Mouse (Mus musculus) cerebellum, adult 2 months (tissue): ENCODE measurements around the gene Zfp948. TPM values are rescaled to one million over a fixed set of nuclear protein-coding genes. Genes with fewer than 3 reads are reported as not detected.

Experiments used
- DNase-seq, 2 experiments: peaks; one replicate each; pipeline ENCODE4 v3.0.0; 2021
- H3K27ac ChIP-seq: fragments of 200-500 bp; 2 replicates; pipeline ENCODE4 v1.5.1; 2012; ENCODE audit warnings: low read length, control low read depth, inconsistent platforms; ENCODE audit not compliant: insufficient read depth
- H3K27me3 ChIP-seq: fragments of 200-500 bp; 2 replicates; pipeline ENCODE4 v1.6.1; 2012; ENCODE audit warnings: inconsistent platforms, mild to moderate bottlenecking, low read length, moderate library complexity; ENCODE audit not compliant: control insufficient read depth, insufficient read depth
- H3K4me1 ChIP-seq: fragments of 200-500 bp; 2 replicates; pipeline ENCODE4 v1.6.1; 2011; ENCODE audit warnings: low read length; ENCODE audit not compliant: control insufficient read depth, insufficient read depth
- H3K4me3 ChIP-seq: fragments of 200-500 bp; replicated peaks from 2 replicates; pipeline ENCODE3; 2011; ENCODE audit warnings: mild to moderate bottlenecking, low read depth, low read length, control low read depth; ENCODE audit not compliant: insufficient read depth
- CTCF ChIP-seq: fragments of 200-500 bp; IDR thresholded peaks from 2 replicates; pipeline ENCODE4 v1.5.1; 2011; ENCODE audit warnings: low read depth, mild to moderate bottlenecking, control low read depth, low read length, moderate library complexity, borderline replicate concordance; ENCODE audit not compliant: insufficient read depth
- POLR2A ChIP-seq: fragments of 200-500 bp; IDR thresholded peaks from 2 replicates; pipeline ENCODE4 v1.6.1; 2011; ENCODE audit warnings: low read length, control low read depth, borderline replicate concordance; ENCODE audit not compliant: insufficient read depth
- WGBS: fragments of 180-500 bp; shearing (Covaris S2); methylation state at CpG from one replicate; pipeline ENCODE4 v1.1.7; 2018; 5-methylcytosine and 5-hydroxymethylcytosine counted together
- polyA plus RNA-seq: library from polyadenylated mRNA; depleted of rRNA; stranded (reverse); fragments of >200 nt; gene quantifications from 2 replicates; pipeline ENCODE4 v1.2.3, GENCODE M21; 2012; rRNA removed

The Zfp948 gene
- 8.9 and 9.0 TPM in 2 replicates for polyA plus RNA-seq

DNA sequence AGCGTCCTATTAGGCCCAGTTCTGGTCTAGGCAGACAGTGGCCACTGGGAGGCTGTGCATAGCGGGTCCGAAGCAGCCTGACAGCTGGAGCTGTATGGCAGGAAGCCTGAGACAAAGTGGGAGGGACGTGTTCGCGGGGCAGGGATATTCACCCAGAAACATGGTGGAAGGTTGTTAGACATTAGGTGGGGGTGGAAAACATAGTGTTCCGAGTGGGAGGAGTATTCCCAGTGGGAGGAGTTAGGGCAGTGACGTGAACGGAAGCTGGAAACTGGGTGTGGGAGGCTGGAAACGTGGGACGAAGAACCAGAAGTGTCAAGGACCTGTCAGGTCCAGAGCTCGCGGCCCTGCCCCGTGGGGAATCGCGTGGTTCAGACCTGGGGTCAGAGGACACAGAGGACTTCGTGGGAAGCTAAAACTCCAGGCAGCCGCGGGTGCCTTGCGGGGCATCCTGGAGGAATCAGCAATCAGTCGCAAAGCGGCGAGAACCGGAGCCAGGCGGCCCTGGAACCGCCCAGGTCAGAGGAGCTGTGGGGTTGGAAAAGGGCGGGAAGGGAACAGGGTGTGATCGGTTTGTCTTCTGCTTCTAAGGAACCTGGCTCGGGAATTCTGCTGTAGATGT is at the start of gene Zfp948:
TSS of gene Zfp948 (plus strand) at position 281 of the 622 bp plus-strand sequence.
- under 1% methylated on average over 29 of the region's 29 CpGs for WGBS
- H3K27me3 ChIP-seq = no peaks in the 10 kb centered on the region
- peak; percentile 83 for DNase-seq
- H3K4me1 ChIP-seq = no peaks in the 10 kb centered on the region; the same call in none of the 2 replicates
- peak within 1 kb of the TSS; percentile 80 for H3K27ac ChIP-seq
- peak within 1 kb of the TSS; percentile 86 for H3K4me3 ChIP-seq
- TF ChIP-seq POLR2A (peak; percentile 65; the same call in 1 of the 2 replicates), CTCF (peak; percentile 12; the same call in 1 of the 2 replicates)

DNA sequence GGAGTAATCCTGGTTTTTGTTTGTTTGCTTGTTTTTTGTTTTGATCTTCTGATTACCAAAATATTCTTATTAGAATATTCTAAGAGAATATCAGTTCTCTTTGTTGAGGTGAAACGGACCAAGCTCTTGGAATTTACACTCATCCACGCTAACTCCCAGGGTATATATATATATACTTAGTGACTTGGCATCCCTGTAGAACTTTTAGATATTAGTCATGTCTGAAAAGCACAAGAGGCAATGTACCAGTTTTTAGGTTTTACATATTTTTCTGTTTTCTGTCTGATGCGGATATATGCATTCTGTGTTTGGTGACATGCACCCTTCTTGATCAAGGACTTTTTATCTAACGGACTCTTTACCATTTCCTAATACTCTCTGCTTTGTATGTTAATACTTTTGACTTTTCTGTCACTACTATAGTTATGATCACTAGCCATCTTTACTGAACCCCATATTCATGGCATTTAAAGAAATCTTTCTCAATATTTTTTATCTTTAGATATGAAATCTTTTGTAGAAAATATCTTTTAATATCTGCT is 49.6 kb upstream of the Zfp948 start:
- no peak overlapping the region for H3K27ac ChIP-seq
- no peak overlapping the region for H3K4me3 ChIP-seq
- DNase-seq = no peak
- TF ChIP-seq CTCF (no peak), POLR2A (no peak)
- no peaks in the 10 kb centered on the region for H3K27me3 ChIP-seq
- H3K4me1 ChIP-seq = no peaks in the 10 kb centered on the region
- 21% methylated on average over 4 of the region's 4 CpGs for WGBS

DNA sequence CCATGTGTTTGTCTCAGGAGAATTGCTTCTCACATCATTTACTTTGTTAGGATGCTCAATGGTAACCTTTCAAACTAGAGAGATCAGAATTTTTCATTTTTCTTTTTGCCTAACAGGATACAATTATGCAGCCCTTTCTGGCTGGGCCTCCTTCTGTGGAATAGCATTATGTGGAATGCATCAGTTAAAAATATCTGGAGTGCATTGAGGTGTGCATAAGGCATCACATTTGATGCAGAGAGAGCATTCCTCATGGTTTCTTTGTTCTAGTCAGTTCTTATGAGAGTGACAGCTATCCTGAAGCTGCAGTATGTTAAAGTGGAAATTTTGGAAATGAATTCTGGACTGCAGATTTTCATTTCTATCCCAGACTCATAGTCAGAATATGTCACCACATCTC is 40.5 kb upstream of the Zfp948 start:
- Histone ChIP-seq H3K4me1 (no peaks in the 10 kb centered on the region), H3K27ac (no peak overlapping the region), H3K27me3 (no peaks in the 10 kb centered on the region), H3K4me3 (no peak overlapping the region)
- no peak for DNase-seq
- TF ChIP-seq POLR2A (no peak), CTCF (no peak)

DNA sequence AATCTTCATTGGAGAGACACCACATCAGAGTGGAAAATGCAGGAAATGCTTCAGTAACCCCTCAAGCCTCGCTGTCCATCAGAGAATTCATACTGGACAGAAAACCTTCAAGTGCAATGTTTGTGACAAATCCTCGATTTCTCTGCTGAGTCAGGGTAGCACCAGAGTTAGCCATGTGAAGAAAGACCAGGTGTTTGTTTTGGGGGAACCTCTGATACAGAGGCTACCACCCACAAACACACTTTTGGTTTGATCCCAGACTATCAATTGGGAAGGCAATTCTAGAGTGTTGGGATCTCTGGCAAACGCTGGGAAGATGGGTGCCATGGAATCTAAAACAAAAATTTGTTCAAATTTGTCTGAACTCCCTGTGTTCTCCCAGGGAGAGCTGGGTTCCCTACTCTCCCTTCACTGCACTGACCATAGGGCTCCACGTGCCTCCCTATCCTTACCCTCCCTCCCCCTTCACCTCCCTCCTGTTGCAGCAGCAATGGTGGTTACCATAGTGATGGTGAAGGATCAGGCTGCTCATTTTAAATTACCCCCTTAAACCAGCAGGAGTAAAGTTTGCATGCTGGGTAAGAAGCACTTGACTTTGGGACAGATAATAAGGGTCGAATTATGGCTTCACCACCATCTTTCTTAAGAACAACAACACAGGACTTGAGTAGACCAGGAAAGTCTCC is 36.0 kb upstream of the Zfp948 start:
- Histone ChIP-seq H3K4me1 (peaks cover 3% of the 10 kb centered on the region; the same call in 1 of the 2 replicates), H3K27me3 (no peaks in the 10 kb centered on the region), H3K4me3 (no peak overlapping the region), H3K27ac (no peak overlapping the region)
- WGBS = 66% methylated on average over 5 of the region's 5 CpGs
- no peak for DNase-seq
- no peak for TF ChIP-seq POLR2A
- no peak for TF ChIP-seq CTCF

DNA sequence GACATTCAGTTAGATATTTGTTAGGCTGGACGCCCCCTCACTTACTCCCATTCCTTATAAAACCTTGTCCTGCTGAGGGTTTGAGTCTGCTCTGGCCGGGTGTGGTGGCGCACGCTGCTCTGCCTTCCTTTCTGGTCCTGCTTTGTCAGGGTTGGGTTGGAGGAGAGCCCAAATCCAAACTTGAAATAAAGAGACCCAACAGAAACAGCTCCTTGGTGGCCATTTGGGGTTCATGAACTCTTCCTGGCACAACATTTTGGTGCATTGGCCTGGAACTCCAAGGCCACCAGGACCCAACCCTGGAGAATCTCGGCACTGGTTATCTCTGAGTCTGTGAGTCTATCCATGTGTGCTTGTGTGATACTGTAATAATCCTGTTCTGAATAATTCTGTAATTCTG is 35.2 kb upstream of the Zfp948 start:
- TF ChIP-seq CTCF = no peak
- TF ChIP-seq POLR2A = no peak
- H3K4me1 ChIP-seq = peaks cover 3% of the 10 kb centered on the region; the same call in 1 of the 2 replicates
- DNase-seq = peak in 1 of 2 experiments; percentile 41
- WGBS = 17% methylated on average over 5 of the region's 5 CpGs
- peak overlapping the region; percentile 90 for H3K27ac ChIP-seq
- H3K4me3 ChIP-seq = peak overlapping the region; percentile 97
- no peaks in the 10 kb centered on the region for H3K27me3 ChIP-seq

DNA sequence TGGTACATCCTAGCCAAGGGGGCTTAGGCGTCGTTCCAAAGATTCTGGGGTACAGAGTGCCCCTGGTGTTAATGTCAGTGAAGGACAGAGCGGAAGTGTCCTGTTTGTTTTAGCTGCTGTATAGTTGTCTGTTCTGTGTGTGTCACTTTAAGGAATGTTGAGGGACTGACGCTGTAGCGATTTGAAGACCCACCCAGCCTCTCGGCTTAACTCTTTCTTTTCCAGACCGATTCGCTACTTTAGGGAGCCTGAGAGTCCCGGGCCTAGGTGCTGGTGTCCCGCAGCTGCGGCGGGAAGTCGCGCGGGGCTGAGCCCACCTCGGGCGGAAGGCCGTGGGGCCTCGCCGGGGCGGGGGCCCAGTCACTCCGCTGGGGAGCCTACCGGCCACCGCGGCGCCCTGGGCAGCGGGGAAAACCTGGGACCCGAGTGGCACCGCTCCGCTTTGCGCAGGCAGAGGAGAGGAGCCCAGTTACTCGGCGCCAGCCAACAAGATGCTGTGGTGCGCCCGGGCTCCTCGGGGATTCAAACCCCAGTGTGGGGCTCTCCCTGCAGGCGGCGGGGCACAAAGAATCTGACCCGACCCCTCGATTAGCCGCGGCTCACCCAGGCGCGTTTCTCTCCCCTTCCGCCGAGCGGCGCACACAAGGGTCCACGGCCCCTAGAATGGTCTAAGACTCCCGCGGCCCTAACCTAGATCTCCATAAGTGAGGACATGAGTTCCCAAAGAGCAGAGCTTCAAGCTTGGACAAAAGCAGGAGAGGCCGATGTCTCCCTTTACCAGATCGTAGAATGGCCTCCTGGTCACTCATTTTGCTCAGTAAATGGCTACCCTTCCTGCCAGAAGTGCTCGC is 34.5 kb upstream of the Zfp948 start:
- DNase-seq = peak; percentile 83
- TF ChIP-seq POLR2A (peak; percentile 60; the same call in 1 of the 2 replicates), CTCF (no peak)
- peaks cover 3% of the 10 kb centered on the region; the same call in 1 of the 2 replicates for H3K4me1 ChIP-seq
- H3K4me3 ChIP-seq = peak overlapping the region; percentile 97
- H3K27me3 ChIP-seq = no peaks in the 10 kb centered on the region
- under 1% methylated on average over 54 of the region's 54 CpGs for whole genome bisulfite sequencing
- peak overlapping the region; percentile 90 for H3K27ac ChIP-seq

DNA sequence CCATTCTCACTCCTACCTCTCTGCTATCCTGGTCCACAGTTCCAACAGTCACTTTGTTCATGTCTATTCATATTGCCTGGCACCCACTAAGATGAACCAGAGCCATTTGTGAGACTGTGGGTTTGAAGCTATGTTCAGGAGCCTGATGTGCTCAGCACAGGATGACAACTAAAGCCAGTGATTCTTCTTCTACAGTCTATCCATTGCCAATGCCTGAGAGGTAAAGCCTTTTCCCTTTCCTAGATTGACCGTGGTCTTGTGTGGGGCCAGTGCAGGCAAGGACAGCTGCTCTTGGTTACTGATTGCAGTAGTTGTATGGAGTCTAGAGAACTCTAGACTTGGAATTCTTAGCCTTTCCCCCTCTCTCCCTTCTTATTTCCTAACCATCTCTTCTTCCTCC is 32.8 kb upstream of the Zfp948 start:
- no peak overlapping the region for H3K27ac ChIP-seq
- H3K4me1 ChIP-seq = peaks cover 3% of the 10 kb centered on the region; the same call in 1 of the 2 replicates
- 86% methylated on average over 1 of the region's 1 CpGs for WGBS
- no peak for TF ChIP-seq CTCF
- TF ChIP-seq POLR2A = no peak
- H3K27me3 ChIP-seq = no peaks in the 10 kb centered on the region
- no peak for DNase-seq
- H3K4me3 ChIP-seq = no peak overlapping the region
